Mouse (Mus musculus): ENCODE measurements around the gene Adam10. TPM values are rescaled to one million over a fixed set of nuclear protein-coding genes. Genes with fewer than 3 reads are reported as not detected.
A peak's percentile ranks its signal among the peaks of the same experiment; 100 is the strongest.

Adam10 gene
- polyA plus RNA-seq, 1 experiment, result 11.5 TPM

GRCm38 (mm10) chr9:70656130-70657007, 22.4 kb upstream of the Adam10 start, which contains the start of gene Gm10642:
TSS of gene Gm10642 (plus strand) at chr9:70656251.
- H3K4me3 ChIP-seq (replicated peaks), result peak within 1 kb of the TSS; percentile 83
- TF ChIP-seq TAL1 (IDR thresholded peaks at IDR 0.05; ENCODE audit: low read length) (no peak), GATA1 (IDR thresholded peaks at IDR 0.05; ENCODE audit: low read length) (no peak)
- peaks cover 61% of the 10 kb centered on the region for H3K4me1 ChIP-seq (ENCODE audit: control insufficient read depth)
- H3K9me3 ChIP-seq (ENCODE audit: control insufficient read depth, low read length), result no peaks in the 10 kb centered on the region
- peaks cover 44% of the 10 kb centered on the region for H3K36me3 ChIP-seq (ENCODE audit: control insufficient read depth)
- H3K27me3 ChIP-seq (ENCODE audit: control insufficient read depth), result no peaks in the 10 kb centered on the region

- H3K36me3 ChIP-seq (ENCODE audit: control insufficient read depth), result peaks cover 35% of the 10 kb centered on the region
- no peaks in the 10 kb centered on the region for H3K9me3 ChIP-seq (ENCODE audit: control insufficient read depth, low read length)
- H3K4me1 ChIP-seq (ENCODE audit: control insufficient read depth), result peaks cover 52% of the 10 kb centered on the region
- peak within 1 kb of the TSS; percentile 83 for H3K4me3 ChIP-seq (replicated peaks)
- no peak for TF ChIP-seq GATA1 (IDR thresholded peaks at IDR 0.05; ENCODE audit: low read length)
- TF ChIP-seq TAL1 (IDR thresholded peaks at IDR 0.05; ENCODE audit: low read length), result no peak
- no peaks in the 10 kb centered on the region for H3K27me3 ChIP-seq (ENCODE audit: control insufficient read depth)
These were observed 21.5 kb upstream of the Adam10 start, which contains the start of gene Mindy2 for GRCm38 (mm10) chr9:70657013-70657967. TSS of gene Mindy2 (minus strand) at chr9:70657174.

- no peak for TF ChIP-seq GATA1 (IDR thresholded peaks at IDR 0.05; ENCODE audit: low read length)
- no peak; the same call in 2 of the 3 replicates for TF ChIP-seq TAL1 (IDR thresholded peaks at IDR 0.05; ENCODE audit: low read length)
- peaks cover 28% of the 10 kb centered on the region for H3K36me3 ChIP-seq (ENCODE audit: control insufficient read depth)
- H3K4me1 ChIP-seq (ENCODE audit: control insufficient read depth), result peaks cover 47% of the 10 kb centered on the region
- no peaks in the 10 kb centered on the region for H3K9me3 ChIP-seq (ENCODE audit: control insufficient read depth, low read length)
- no peaks in the 10 kb centered on the region for H3K27me3 ChIP-seq (ENCODE audit: control insufficient read depth)
- peak overlapping the region; percentile 83 for H3K4me3 ChIP-seq (replicated peaks)
These were observed 20.5 kb upstream of the Adam10 start for GRCm38 (mm10) chr9:70658266-70658665.

- TF ChIP-seq GATA1 (IDR thresholded peaks at IDR 0.05; ENCODE audit: low read length), result no peak
- no peak for TF ChIP-seq TAL1 (IDR thresholded peaks at IDR 0.05; ENCODE audit: low read length)
- Histone ChIP-seq H3K4me1 (ENCODE audit: control insufficient read depth) (peaks cover 57% of the 10 kb centered on the region), H3K27me3 (ENCODE audit: control insufficient read depth) (no peaks in the 10 kb centered on the region), H3K4me3 (replicated peaks) (no peak overlapping the region), H3K36me3 (ENCODE audit: control insufficient read depth) (peaks cover 45% of the 10 kb centered on the region), H3K9me3 (ENCODE audit: control insufficient read depth, low read length) (peaks cover 4% of the 10 kb centered on the region)
These were observed 13.9 kb upstream of the Adam10 start for GRCm38 (mm10) chr9:70664847-70665246.

DNA sequence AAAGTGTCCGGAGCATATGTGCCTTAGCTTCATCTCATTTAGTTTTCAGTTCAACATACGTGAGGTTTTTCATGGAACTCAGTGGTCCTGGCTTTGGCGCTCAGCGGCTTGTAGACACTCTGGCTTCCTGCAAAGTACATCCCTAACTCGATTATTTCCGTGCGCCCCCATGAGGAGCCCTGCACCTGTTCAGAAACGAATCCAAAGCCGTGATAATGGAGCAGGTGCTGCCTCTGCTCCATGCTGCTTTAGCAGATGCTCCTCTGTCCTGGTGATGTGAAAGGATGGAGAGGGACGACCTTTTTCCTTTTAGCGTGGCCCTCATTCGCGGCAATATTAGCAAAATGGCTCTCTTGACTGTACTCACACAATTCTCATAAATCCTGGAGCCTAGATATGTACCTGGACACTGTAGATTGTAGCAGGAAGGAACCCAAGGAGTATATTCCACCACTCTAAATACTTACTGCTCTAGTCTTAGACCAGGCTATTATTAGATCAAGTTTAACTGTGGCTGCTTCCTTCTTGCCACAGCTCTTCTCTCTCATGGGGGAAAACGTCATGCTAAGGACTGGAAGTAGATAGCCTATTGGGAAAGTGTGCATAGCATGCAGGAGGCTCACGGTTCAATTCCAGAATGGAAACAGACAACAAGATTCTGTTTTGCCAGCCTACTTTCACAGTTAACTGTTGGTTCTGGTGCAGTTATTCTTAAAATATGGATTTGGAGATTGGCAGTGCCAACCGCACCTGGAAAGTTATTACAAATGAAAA, 13.2 kb upstream of the Adam10 start:
- TF ChIP-seq TAL1 (IDR thresholded peaks at IDR 0.05; ENCODE audit: low read length) (no peak), GATA1 (IDR thresholded peaks at IDR 0.05; ENCODE audit: low read length) (no peak)
- no peaks in the 10 kb centered on the region for H3K27me3 ChIP-seq (ENCODE audit: control insufficient read depth)
- H3K4me3 ChIP-seq (replicated peaks), result no peak overlapping the region

DNA sequence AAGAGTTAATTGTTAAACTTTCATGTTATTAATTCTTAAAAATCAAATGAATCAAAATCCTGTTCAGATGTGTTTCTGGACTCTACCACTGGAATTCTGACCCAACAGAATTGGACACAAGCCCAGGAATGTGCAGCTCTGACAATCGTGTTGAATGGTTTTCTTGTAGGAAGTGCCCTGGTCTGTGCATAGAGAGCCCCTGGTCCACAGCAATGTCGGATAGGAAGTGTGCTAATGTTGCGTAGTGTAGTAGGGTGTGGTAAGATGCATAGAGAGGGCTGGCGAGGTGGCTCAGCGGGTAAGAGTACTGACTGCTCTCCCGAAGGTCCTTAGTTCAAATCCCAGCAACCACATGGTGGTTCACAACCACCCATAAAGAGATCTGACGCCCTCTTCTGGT, 12.0 kb upstream of the Adam10 start:
- Histone ChIP-seq H3K27me3 (ENCODE audit: control insufficient read depth) (no peaks in the 10 kb centered on the region), H3K4me1 (ENCODE audit: control insufficient read depth) (peaks cover 69% of the 10 kb centered on the region), H3K9me3 (ENCODE audit: control insufficient read depth, low read length) (peaks cover 4% of the 10 kb centered on the region), H3K36me3 (ENCODE audit: control insufficient read depth) (peaks cover 48% of the 10 kb centered on the region), H3K4me3 (replicated peaks) (no peak overlapping the region)
- no peak for TF ChIP-seq GATA1 (IDR thresholded peaks at IDR 0.05; ENCODE audit: low read length)

More for the DNA sequence above, 13.2 kb upstream of the Adam10 start:
- Histone ChIP-seq H3K9me3 (ENCODE audit: control insufficient read depth, low read length) (peaks cover 4% of the 10 kb centered on the region), H3K36me3 (ENCODE audit: control insufficient read depth) (peaks cover 45% of the 10 kb centered on the region), H3K4me1 (ENCODE audit: control insufficient read depth) (peaks cover 63% of the 10 kb centered on the region)

GRCm38 (mm10) chr9:70668048-70668447, 10.7 kb upstream of the Adam10 start:
- Histone ChIP-seq H3K27me3 (ENCODE audit: control insufficient read depth) (no peaks in the 10 kb centered on the region), H3K9me3 (ENCODE audit: control insufficient read depth, low read length) (peaks cover 4% of the 10 kb centered on the region), H3K4me3 (replicated peaks) (no peak overlapping the region), H3K36me3 (ENCODE audit: control insufficient read depth) (peaks cover 47% of the 10 kb centered on the region), H3K4me1 (ENCODE audit: control insufficient read depth) (peaks cover 80% of the 10 kb centered on the region)
- no peak for TF ChIP-seq TAL1 (IDR thresholded peaks at IDR 0.05; ENCODE audit: low read length)
- no peak for TF ChIP-seq GATA1 (IDR thresholded peaks at IDR 0.05; ENCODE audit: low read length)

DNA sequence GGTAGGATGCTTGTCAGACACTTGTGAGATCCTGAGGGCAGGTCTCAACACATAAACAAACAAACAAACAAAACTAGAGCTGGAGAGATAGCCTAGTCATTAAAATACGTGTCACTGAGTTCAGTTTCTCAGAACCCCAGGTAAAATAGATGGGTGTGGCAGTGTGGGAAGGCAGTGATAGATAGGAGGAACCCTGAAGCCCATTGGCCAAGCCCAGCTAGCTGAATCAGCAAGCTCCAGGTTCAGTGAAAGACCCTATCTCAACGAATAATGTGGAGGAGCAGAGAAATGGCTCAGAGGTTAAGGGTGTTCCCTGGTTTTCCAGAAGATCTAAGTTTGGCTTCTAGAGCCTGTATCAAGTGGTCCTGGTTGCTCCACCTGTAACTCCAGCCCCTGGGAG, 9.6 kb upstream of the Adam10 start:
- H3K36me3 ChIP-seq (ENCODE audit: control insufficient read depth), result peaks cover 38% of the 10 kb centered on the region
- peak overlapping the region; percentile 13 for H3K4me3 ChIP-seq (replicated peaks)
- H3K27me3 ChIP-seq (ENCODE audit: control insufficient read depth), result no peaks in the 10 kb centered on the region
- H3K4me1 ChIP-seq (ENCODE audit: control insufficient read depth), result peaks cover 82% of the 10 kb centered on the region
- peaks cover 4% of the 10 kb centered on the region for H3K9me3 ChIP-seq (ENCODE audit: control insufficient read depth, low read length)
- TF ChIP-seq GATA1 (IDR thresholded peaks at IDR 0.05; ENCODE audit: low read length) (peak; percentile 71), TAL1 (IDR thresholded peaks at IDR 0.05; ENCODE audit: low read length) (peak; percentile 62)
